Mouse (Mus musculus) kidney, adult 8-10 months (tissue): ENCODE measurements around the gene Naa35.
"Not testable (repeated sequence)": the region's sequence is repeated elsewhere in the genome, so short reads cannot be mapped to it uniquely, and the experiment has no call there.

Experiments used
- DNase-seq, 2 experiments: peaks; one replicate each; pipeline ENCODE4 v3.0.0; 2022

The Naa35 gene

DNA sequence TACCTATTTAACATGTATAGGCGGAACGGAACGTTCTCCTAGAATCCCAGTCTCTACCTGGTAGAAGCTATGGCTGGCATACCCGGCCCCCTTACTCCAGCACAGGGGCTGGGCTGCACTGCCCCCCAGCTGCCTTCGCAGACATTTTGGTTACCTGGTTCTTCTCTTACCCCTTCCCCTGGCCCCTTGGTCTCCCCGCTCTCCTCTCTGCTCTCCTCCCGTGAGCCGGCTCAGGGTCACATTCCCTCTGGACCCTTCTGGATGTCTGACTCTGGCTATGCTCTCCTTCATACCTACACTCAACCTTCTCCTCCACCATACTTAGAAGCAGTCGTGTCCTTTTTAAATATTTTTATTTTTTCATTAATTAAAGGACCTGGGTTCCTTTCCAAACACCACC, 578 bp upstream of the Naa35 start:
- DNase-seq: peak; percentile 27 to 33

DNA sequence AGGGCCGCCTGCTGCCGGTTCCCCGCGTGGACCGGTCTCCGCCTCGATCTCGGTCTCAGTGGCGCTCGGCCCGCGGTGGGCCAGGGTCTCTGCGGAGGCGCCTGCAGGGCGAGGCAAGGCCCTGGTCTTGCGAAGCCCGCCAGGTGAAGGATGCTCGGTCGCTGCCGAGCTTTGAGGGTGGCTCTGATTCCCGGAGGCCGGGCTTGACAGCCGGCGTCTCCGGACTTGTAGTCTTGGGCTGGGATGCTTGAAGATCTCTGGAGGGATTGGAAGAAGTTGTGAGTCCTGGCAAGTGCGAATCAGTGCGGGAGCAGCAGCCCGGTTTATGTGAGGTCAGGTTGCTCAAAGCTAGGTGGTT, 568 bp downstream of the Naa35 start:
- peak in 1 of 2 experiments; percentile 19 for DNase-seq

DNA sequence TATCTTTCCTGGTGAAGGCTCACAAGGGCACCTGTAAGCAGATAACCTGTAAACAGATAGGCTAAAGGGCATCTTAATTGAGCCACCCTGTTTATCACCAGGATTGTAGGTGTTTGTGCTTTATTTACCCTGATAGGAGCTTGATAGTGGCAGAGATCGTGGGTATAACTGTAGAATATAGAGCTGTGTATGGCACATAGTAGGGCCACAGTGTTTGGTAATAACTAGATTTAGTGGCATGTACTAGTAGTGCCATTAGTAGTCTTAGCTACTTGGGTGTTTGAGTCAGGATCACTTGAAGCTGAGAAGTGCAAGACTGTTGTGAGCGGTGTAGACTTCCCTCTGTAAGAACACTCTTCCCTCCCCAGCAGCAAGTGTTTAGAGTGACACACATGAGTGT, 2.1 kb downstream of the Naa35 start:
- DNase-seq: no peak

DNA sequence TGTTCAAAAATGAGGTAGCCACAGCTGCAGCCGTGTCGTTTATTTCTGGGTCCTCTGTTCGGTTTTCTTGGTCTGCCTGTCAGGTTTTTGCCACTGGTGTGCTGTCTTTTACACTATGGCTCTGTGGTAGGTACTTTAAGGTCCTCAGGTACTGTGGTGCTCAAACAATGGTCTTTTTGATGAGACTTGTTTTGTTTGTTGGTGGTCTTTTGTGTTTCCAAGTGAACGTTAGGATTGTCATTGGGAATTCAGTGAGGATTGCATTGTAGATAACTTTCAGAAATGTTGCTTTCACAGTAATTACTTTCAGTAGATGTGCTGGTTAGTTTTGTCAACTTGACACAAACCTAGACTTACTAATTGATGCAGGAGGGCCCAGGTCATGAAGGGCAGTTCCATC, 4.6 kb downstream of the Naa35 start:
- DNase-seq: no peak

- no peak for DNase-seq
Measured at GRCm38 (mm10) chr13:59590691-59591090, 5.6 kb downstream of the Naa35 start.

DNA sequence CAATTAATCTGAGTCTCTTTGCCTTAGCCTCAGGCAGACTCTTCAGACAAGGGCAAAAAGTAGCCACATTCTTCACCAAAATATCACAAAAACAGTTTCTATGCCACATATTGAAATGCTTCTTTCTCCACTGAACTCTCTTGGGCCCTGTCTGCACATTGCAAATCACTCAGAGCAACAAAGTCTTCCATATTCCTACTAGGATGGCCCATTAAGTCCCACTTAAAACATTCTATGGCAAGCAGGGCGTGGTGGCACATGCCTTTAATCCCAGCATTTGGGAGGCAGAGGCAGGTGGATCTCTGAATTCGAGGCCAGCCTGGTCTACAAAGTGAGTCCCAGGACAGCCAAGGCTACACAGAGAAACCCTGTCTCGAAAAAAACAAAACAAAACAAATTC, 7.0 kb downstream of the Naa35 start:
- not testable (repeated sequence) for DNase-seq

GRCm38 (mm10) chr13:59592630-59593029, 7.6 kb downstream of the Naa35 start:
- no peak for DNase-seq

GRCm38 (mm10) chr13:59603096-59603495, 18.0 kb downstream of the Naa35 start:
- DNase-seq: no peak

DNA sequence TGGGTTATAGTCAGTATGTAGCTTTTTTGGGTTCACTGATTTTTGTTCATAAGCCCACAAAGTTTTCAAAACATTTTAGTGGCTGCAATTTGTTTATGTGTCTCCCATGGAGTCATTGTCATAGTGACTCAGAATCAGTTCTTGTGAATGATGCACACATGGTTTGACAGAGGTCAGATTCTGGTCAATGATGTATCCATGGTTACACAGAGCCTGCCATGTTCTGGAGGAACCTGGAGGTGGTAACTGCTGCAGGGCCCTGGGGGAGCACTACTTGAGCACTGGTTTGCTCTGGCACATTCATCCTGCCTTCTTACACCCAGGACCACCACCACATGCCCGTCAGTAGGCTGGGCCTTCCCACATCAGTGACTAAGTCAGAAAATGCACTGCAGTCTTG, 19.5 kb downstream of the Naa35 start:
- DNase-seq: no peak

DNA sequence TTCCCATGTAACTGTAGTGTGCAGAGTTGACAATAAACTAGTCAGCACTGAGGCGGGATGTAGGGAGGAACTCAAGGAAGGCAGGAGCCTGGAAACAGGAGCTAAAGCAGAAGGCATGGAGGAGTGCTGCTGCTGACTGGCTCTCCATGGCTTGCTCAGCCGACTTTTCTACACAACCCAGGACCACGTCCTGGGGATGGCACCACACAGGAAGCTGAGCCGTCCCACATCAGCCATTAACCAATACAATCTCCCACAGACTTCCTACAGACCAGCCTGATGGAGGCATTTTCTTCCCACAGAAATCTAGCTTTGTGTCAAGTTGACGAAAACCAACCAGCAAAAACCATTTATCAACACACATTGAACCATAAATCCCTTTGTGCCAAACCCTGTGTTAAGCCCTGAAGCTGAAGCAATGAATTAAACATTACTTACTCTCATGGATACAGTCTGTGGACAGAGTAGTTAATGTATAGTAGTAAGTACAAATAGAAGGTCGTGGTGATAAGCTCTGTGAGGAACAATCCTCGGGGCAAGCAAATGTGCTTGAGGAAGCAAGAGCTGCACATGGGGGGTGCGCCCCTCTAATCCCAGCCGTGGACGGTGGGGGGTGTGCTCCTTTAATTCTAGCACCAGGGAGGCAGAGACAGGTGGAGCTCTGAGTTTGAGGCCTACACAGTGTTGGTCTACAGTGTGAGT, 20.3 kb downstream of the Naa35 start:
- no peak for DNase-seq

DNA sequence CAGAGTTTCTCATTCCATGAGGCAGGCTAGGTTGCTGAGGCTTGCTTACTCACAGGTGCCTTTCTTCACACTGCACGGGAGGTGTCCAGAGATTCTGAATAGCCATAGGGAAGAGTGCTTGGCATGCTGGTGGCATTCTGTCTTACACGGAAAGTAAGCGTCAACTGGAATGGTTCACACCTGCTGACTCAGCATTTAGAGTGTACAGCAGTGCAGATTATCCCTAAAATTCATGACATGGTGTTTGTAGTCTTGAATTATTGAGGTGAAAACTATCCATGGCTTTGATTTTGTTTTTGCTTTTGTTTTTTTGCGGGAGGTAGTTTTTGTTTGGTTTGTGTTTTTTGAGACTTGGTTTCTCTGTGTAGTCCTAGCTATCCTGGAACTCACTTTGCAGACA, 24.8 kb downstream of the Naa35 start:
- DNase-seq: no peak

- DNase-seq: no peak
Measured at GRCm38 (mm10) chr13:59610437-59610836, 25.4 kb downstream of the Naa35 start.

DNA sequence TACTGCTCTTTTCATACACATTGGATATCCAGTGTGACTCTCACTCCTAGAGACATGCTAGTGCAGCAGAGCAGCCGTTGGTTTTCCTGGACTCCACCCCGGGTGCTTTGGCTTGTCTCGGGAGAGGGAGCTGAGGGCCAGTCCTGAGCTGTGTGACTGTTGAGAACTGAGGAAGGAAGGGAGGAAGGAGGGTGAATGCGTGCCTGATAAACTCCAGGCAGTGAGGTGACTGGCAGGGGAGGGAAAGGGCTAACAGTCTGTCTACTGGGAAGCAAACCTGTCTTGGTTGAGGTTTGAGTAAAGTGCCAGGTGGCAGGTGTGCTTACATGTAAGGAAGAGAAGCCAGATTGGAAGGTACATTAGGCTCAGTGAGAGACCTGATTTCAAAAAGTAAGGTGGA, 28.8 kb downstream of the Naa35 start:
- DNase-seq: no peak

- DNase-seq: no peak
Measured at GRCm38 (mm10) chr13:59615152-59615551, 30.1 kb downstream of the Naa35 start.

DNA sequence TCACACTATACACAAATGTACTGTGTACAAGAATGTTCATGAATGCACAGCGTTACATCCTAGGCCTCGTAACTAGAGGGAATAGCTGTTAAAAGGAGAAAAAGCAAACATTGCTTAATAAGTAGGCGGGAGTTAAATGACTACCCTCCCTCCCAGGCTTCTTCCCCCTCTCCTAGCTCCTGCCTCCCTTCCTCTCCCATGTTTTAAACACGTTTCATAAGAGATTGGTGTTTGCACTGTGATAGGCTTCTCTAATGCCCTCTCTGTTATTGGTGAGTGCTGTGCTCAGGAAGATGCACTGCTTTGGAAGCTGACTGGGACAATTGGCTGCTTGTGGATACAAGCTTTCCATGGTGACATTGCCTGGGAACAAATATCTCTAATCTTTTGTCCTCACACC, 30.5 kb downstream of the Naa35 start:
- no peak for DNase-seq

DNA sequence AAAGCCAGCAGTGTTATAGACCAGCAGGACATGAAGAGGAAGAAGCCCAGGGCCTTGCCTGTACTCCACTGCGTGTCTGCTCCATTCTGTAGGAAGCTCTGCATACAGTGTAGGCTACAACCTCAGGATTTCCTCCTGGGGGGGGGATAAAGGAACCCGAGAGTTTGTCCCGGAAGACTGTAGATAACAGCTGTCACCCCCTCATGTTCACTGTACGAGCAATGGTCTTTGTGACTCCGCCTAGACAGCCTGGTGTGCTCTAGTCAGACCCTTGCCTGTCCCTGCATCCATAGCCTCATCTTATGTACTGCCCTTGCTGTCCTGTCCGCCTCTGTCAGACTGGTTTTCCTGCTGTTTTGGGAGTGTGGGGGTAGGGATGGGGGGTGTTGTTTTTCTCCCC, 33.4 kb downstream of the Naa35 start:
- no peak for DNase-seq

GRCm38 (mm10) chr13:59621643-59622489, 36.8 kb downstream of the Naa35 start:
- DNase-seq: no peak

DNA sequence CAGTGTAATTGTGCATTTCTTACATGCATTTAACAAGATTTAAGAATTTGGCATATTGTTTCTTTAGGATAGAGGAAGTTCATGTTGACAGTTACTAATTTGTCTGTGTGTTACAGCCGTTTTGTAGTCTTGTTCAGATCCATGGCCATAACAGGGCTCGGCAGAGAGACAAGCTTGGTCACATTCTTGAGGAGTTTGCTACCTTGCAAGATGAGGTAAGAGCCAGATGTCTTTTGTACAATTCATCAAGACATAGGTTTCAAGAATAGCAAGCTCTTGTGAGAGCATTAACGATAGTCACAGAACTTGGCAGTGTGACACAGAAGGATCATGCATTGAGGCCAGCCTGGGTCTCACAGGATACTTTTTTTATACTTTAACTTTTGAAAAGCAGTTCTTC, 39.3 kb downstream of the Naa35 start:
- DNase-seq: no peak

- DNase-seq: peak; percentile 16 to 30
Measured at GRCm38 (mm10) chr13:59624903-59625302, 39.8 kb downstream of the Naa35 start.

DNA sequence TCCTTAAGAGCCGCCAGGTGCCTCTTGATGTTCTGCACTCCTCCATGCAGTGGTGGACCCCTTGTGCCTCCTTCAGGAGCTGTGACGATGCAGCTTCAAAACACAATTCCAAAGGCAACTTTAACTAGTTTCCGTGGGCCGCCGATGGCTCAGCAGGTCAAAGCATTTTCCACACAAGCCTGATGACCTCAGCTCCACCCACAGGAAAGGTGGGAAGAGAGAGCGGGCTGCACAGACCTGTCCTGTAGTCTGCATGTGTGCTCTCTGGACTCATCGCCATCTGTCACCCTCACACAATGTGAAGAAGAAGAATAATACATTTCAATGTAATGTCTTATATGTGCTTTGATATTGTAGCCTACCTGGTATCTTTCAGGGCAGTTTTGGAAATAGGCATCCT, 41.7 kb downstream of the Naa35 start:
- DNase-seq: no peak

GRCm38 (mm10) chr13:59634637-59635036, 49.6 kb downstream of the Naa35 start:
- DNase-seq: no peak

DNA sequence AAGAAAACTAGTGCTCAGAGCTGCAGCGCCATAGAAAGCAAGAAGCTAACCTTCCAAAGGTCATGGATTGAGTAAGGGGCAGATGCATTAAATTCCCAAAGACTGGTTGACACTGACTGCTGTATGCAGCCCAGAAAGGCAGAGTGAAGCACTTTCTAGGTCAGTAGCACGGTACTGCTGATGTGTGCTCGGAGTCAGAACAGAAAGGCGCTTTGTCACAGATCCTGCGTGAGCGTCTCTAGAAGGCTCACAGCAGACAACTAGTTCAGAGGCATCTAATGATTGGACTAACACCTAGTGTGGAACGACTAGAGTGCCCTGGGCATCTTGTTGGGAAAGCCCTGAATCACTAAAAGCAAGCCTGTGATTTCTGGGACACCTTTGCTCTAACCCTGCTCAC, 52.7 kb downstream of the Naa35 start:
- no peak for DNase-seq

- no peak for DNase-seq
Measured at GRCm38 (mm10) chr13:59639368-59640177, 54.5 kb downstream of the Naa35 start.

GRCm38 (mm10) chr13:59640178-59640440, 55.0 kb downstream of the Naa35 start:
- no peak for DNase-seq
